Mouse (Mus musculus): ENCODE data around the gene C130050O18Rik. TPM values are rescaled to one million over a fixed set of nuclear protein-coding genes. Genes with fewer than 3 reads are reported as not detected.

Gene C130050O18Rik
- polyA plus RNA-seq, 3 experiments from 2014 or later: not detected

- ATAC-seq: no peak
Measured at GRCm38 (mm10) chr5:139427989-139428388, 22.9 kb downstream of the C130050O18Rik start.

DNA sequence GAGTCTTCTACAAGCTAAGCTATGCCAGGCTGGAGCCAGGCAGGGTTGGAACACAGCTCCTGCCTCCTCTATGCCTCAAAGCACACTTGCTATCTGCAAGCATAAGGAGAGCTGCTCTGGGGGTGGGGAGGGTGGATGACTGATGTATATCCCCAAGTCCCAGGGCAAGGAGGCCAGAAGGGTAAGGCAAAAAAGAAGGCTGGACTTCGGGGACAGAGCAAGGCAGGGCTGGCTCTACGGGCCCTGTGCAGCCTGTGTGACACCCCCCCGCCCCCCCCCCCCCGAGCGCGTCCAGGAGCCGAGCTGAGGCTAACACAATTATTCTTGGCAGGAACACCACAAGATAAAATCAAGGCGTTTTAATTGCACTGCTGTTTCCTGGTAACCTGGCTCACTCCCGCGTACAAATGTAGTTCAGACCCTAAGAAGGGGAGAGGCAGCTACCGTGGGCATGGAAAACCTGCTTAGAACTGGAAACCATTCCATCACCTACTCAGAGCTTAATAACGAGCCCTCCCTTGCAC is 24.8 kb downstream of the C130050O18Rik start:
- ATAC-seq: no peak

GRCm38 (mm10) chr5:139432333-139432732 is 27.3 kb downstream of the C130050O18Rik start:
- ATAC-seq: no peak

GRCm38 (mm10) chr5:139432747-139433508 is 27.8 kb downstream of the C130050O18Rik start:
- ATAC-seq: no peak

DNA sequence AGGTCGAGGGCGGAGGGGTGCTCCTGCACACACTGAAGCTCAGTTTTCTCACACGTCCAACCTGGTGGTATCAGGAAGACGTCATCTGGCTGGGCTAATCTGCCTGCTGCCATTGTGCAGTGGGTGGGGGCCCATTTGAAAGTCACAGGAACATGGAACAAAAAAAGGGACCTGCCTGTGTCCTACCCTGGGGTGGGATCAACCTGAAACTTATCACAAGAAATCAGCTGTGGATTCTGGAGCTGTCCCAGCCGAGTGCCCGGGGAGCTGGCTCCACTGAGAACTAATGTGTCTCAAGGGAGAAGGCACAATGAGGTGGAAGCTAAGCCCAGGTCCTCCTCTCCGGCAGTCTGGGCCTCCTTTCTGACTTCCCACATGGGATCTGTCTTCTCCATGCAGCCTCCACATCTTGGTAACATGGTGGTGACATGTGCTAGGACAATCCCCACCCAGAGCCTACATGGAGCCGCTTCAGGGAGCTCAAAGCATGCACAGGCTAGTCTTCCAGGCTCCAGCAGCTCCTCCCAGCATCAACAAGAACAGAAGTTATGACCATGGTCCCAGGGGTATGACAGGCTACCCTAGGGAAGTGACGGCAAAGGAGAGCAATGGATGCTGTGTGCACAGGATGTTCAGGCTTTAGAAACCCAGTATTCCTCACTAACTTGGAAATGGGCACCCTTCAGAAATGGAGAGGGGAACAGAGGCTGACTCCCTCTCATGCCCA is 28.9 kb downstream of the C130050O18Rik start:
- no peak for ATAC-seq

GRCm38 (mm10) chr5:139434940-139435339 is 29.9 kb downstream of the C130050O18Rik start:
- no peak for ATAC-seq

- no peak for ATAC-seq
Measured at GRCm38 (mm10) chr5:139437769-139438168, 32.7 kb downstream of the C130050O18Rik start.

DNA sequence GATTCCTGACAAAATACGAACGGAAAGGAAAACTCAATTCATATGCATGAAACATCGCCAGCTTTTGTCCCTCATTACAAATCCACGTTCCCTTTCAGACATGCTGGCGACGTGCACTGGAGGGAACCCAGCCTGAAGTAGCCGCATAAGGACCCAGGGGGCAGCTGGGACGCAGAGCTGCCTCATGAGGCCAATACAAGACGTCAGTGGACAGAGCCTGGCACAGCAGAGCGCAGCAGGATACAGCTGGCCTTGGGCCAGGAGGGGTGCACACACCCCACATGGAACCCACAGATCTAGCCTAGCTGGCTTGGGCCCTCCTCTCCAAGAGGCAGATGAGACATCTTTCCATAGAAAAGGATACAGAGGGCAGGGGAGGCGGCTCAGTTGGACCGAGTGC is 33.4 kb downstream of the C130050O18Rik start:
- ATAC-seq: no peak

DNA sequence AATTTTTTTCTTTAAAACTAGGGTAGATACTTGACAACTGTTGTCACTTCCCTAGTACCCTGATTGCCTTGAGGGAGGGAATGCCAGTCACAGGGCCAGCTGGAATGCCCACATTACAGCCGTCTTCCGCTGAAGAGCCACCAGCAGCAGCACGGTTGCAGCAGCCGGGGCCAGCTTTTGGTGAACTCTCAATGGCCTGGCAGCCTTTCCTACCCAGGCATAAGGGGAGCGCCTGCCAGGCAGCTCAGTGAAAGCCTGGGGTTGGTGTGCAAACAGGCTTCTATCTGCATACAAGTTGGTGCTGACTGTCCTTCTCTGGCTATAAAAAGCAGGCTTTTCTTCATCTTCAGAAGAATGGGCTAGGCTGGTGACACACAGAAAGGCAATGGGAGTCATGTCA is 35.4 kb downstream of the C130050O18Rik start:
- ATAC-seq: no peak

GRCm38 (mm10) chr5:139440926-139441725 is 36.0 kb downstream of the C130050O18Rik start:
- no peak for ATAC-seq

GRCm38 (mm10) chr5:139441726-139442018 is 36.6 kb downstream of the C130050O18Rik start:
- no peak for ATAC-seq

DNA sequence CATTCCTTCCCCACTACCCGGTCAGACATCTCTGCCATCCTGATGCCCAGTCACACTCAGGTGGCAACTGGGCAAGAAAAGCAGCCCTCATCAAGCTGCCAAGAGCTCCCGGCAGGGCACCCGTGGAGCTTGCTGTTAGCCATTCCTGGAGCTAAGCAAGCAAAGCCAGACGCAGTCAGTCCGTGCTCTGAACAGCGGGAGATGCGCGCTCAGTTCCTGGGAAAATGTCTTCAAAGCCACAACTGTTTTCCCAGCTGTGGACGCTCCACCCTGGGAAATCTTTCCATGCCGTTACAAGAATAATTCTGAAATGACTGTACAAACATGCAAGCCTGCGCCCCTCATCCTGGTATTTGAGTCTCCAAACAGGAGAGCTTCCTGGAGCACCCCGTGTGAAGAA is 37.3 kb downstream of the C130050O18Rik start:
- ATAC-seq: no peak

DNA sequence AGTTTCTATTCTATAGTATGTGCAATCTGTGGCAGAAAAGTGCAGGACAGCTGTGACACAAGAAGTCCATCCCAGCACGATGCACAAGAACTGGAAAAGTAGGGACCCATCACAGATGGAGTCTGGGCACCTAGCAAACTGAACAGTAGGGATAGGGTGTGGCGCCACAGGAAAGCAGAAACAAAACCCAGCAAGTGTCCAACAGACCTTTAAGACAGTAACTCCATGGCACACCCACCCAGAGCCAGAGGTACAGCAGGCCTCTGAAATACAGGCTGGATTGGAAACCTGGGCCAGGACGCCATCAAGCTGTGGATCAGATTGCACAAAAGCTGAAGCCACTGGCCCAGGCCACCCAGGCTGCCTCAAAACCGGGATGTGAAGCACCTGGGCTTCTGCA is 37.9 kb downstream of the C130050O18Rik start:
- no peak for ATAC-seq

- ATAC-seq: no peak
Measured at GRCm38 (mm10) chr5:139445258-139445657, 40.2 kb downstream of the C130050O18Rik start.

- no peak for ATAC-seq
Measured at GRCm38 (mm10) chr5:139448025-139448424, 42.9 kb downstream of the C130050O18Rik start.

DNA sequence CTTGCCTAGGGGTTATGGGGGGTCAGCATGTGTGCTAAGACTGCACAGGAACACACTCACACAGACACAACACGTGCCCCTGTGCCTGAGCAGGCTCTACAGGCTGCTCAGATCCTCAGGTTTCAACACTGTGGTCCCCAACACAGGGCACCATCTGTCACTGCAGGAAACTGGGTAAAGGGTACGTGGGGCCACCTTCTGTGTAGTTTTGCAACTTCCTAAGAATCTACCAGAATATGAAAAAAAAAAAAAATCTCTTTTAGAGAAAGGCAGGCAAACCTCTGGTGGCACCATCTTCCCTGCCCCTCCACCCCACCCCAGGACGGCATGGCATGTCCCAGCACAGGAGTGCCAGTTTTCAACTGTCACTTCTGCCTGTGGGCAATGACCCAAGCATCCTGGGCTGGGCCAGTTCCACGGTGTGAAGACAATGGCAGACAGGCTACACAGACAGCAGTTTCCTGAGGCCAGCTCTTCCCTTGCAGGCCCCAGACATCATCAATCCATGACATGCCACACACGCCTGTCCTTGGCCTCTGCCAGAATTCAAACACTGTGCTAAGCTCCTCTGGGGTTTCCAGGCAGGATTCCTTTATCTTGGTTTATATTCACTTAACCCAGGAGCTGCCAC is 44.2 kb downstream of the C130050O18Rik start:
- ATAC-seq: no peak

- ATAC-seq: no peak
Measured at GRCm38 (mm10) chr5:139449926-139450325, 44.8 kb downstream of the C130050O18Rik start.

GRCm38 (mm10) chr5:139453031-139453430 is 48.0 kb downstream of the C130050O18Rik start:
- no peak for ATAC-seq

DNA sequence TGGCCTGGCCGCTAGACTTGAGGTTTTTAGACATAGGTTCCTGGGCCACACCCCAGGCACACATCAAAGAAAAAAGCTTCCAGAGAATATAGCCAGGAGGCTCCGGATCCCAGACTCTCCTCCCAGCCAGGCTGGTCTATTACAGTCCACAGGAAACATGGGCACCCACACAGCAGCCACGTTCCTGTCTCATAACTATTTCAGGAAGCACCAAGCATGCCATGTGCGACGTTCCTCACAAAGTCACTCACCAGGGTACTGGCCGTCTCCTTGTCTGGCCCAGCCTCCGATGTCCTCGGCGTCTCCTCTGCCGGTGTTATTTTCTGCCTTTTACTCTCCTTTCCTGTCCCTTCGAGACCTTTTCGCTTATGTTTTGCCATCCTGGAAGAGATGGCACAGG is 50.1 kb downstream of the C130050O18Rik start:
- no peak for ATAC-seq

- no peak for ATAC-seq
Measured at GRCm38 (mm10) chr5:139457241-139457640, 52.2 kb downstream of the C130050O18Rik start.

DNA sequence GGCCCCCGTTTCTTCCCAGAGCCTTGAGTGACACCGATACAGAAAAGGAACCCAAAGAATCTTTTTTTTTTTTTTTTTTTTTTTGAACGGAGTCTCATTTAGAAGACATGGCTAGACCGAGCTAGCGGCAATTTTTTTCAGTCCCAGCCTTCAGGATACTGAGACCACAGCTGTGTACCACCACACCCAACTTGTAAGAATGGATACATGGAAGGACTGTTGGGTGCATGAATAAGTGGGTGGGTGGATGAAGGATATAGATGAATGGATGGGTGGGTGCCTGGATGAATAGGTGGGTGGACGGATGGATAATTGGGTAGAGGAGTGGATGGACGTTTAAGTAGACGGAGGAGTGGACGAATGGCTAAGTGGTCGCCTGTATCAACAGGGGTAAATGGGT is 54.9 kb downstream of the C130050O18Rik start:
- no peak for ATAC-seq

DNA sequence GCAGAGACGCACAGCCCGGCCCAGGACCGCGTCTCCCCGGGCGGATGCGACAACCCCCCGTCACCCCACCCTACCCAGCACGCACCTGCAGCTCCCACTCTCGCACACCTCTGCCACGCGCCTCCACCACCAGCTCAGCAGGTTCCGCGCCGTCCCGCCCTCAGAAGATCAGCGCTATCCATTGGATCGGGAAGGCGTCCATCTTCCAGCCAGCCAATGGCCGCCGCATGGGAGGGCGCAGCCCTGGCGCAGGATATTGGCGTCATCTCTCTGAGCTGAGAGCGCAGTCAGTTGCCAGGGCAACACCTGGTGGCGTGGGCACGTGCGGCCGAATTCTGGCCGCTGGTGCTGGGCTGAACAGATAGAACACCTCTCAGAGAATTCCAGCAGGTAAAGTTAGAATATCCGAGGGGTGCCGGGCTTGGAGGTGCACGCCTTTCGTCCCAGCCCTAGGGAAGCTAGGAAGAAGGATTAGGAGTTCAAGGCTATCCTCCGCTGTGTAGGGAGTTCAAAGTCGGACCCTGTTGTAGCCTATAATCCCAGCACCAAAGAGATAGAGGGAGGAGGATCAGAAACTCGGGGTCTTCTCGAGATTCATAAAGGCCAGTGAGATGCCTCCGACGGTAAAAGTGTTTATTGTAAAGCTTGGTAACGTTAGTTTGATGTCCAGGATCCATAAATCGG is 55.4 kb downstream of the C130050O18Rik start, which contains the start of gene 3110082I17Rik:
Gene 3110082I17Rik, minus strand, starts transcription at position 144 of the 684 bp plus-strand sequence.
- peak; percentile 100 for ATAC-seq

All from inflammation-experienced regulatory T-cells, adult 6 months (primary cell).